Mouse (Mus musculus) cerebellum, adult 2 months (tissue): ENCODE data around the gene Ank3. TPM values are rescaled to one million over a fixed set of nuclear protein-coding genes. Genes with fewer than 3 reads are reported as not detected.

Experiments
- DNase-seq, 2 experiments: peaks; one replicate each; pipeline ENCODE4 v3.0.0; 2021
- H3K27ac ChIP-seq: fragments of 200-500 bp; 2 replicates; pipeline ENCODE4 v1.5.1; 2012; ENCODE audit warnings: low read length, control low read depth, inconsistent platforms; ENCODE audit not compliant: insufficient read depth
- H3K27me3 ChIP-seq: fragments of 200-500 bp; 2 replicates; pipeline ENCODE4 v1.6.1; 2012; ENCODE audit warnings: inconsistent platforms, mild to moderate bottlenecking, low read length, moderate library complexity; ENCODE audit not compliant: control insufficient read depth, insufficient read depth
- H3K4me1 ChIP-seq: fragments of 200-500 bp; 2 replicates; pipeline ENCODE4 v1.6.1; 2011; ENCODE audit warnings: low read length; ENCODE audit not compliant: control insufficient read depth, insufficient read depth
- H3K4me3 ChIP-seq: fragments of 200-500 bp; replicated peaks from 2 replicates; pipeline ENCODE3; 2011; ENCODE audit warnings: mild to moderate bottlenecking, low read depth, low read length, control low read depth; ENCODE audit not compliant: insufficient read depth
- CTCF ChIP-seq: fragments of 200-500 bp; IDR thresholded peaks from 2 replicates; pipeline ENCODE4 v1.5.1; 2011; ENCODE audit warnings: low read depth, mild to moderate bottlenecking, control low read depth, low read length, moderate library complexity, borderline replicate concordance; ENCODE audit not compliant: insufficient read depth
- POLR2A ChIP-seq: fragments of 200-500 bp; IDR thresholded peaks from 2 replicates; pipeline ENCODE4 v1.6.1; 2011; ENCODE audit warnings: low read length, control low read depth, borderline replicate concordance; ENCODE audit not compliant: insufficient read depth
- WGBS: fragments of 180-500 bp; shearing (Covaris S2); methylation state at CpG from one replicate; pipeline ENCODE4 v1.1.7; 2018; 5-methylcytosine and 5-hydroxymethylcytosine counted together
- polyA plus RNA-seq: library from polyadenylated mRNA; depleted of rRNA; stranded (reverse); fragments of >200 nt; gene quantifications from 2 replicates; pipeline ENCODE4 v1.2.3, GENCODE M21; 2012

The Ank3 gene
- polyA plus RNA-seq, 1 experiment, result 239 TPM

GRCm38 (mm10) chr10:69777065-69777645 lies 378.6 kb downstream of the Ank3 start:
- TF ChIP-seq CTCF (no peak), POLR2A (no peak)
- 60% methylated on average over 12 of the region's 12 CpGs for WGBS
- H3K27ac ChIP-seq, result no peak overlapping the region
- DNase-seq, result peak in 1 of 2 experiments; percentile 54
- H3K4me1 ChIP-seq, result peaks cover 13% of the 10 kb centered on the region
- H3K4me3 ChIP-seq, result no peak overlapping the region
- H3K27me3 ChIP-seq, result no peaks in the 10 kb centered on the region

- TF ChIP-seq POLR2A (no peak), CTCF (no peak)
- Histone ChIP-seq H3K27ac (no peak overlapping the region; the same call in 1 of the 2 replicates), H3K4me3 (no peak overlapping the region), H3K4me1 (peaks cover 13% of the 10 kb centered on the region), H3K27me3 (no peaks in the 10 kb centered on the region)
- 78% methylated on average over 11 of the region's 11 CpGs for WGBS
- DNase-seq, result no peak
Observed at GRCm38 (mm10) chr10:69777736-69778135, 379.2 kb downstream of the Ank3 start.

- Histone ChIP-seq H3K27ac (no peak overlapping the region), H3K4me1 (peaks cover 13% of the 10 kb centered on the region), H3K27me3 (no peaks in the 10 kb centered on the region), H3K4me3 (no peak overlapping the region)
- TF ChIP-seq POLR2A (no peak), CTCF (no peak)
- 50% methylated on average over 3 of the region's 3 CpGs for WGBS
- DNase-seq, result no peak
Observed at GRCm38 (mm10) chr10:69779246-69779645, 380.7 kb downstream of the Ank3 start.

GRCm38 (mm10) chr10:69781491-69781890 lies 382.9 kb downstream of the Ank3 start:
- Histone ChIP-seq H3K4me1 (peaks cover 19% of the 10 kb centered on the region), H3K4me3 (no peak overlapping the region), H3K27ac (no peak overlapping the region), H3K27me3 (no peaks in the 10 kb centered on the region)
- peak; percentile 75 to 78 for DNase-seq
- WGBS, result 14% methylated on average over 8 of the region's 8 CpGs
- TF ChIP-seq CTCF (peak; percentile 76), POLR2A (no peak)

GRCm38 (mm10) chr10:69785235-69785634 lies 386.7 kb downstream of the Ank3 start:
- Histone ChIP-seq H3K27me3 (no peaks in the 10 kb centered on the region), H3K4me3 (no peak overlapping the region), H3K4me1 (peaks cover 25% of the 10 kb centered on the region; the same call in 1 of the 2 replicates), H3K27ac (0 out of 2 replicates have a peak overlapping the region, but pooled peaks have one; percentile 23)
- peak in 1 of 2 experiments; percentile 41 for DNase-seq
- TF ChIP-seq POLR2A (no peak), CTCF (no peak)
- 12% methylated on average over 7 of the region's 7 CpGs for WGBS

- TF ChIP-seq CTCF (no peak), POLR2A (no peak)
- no peak for DNase-seq
- no peaks in the 10 kb centered on the region for H3K27me3 ChIP-seq
- no peak overlapping the region for H3K4me3 ChIP-seq
- H3K4me1 ChIP-seq, result peaks cover 24% of the 10 kb centered on the region; the same call in 1 of the 2 replicates
- 68% methylated on average over 8 of the region's 8 CpGs for WGBS
- H3K27ac ChIP-seq, result no peak overlapping the region
Observed at GRCm38 (mm10) chr10:69785692-69786091, 387.1 kb downstream of the Ank3 start.

- Histone ChIP-seq H3K4me1 (peaks cover 23% of the 10 kb centered on the region; the same call in 1 of the 2 replicates), H3K4me3 (no peak overlapping the region), H3K27ac (no peak overlapping the region), H3K27me3 (no peaks in the 10 kb centered on the region)
- WGBS, result 74% methylated on average over 13 of the region's 13 CpGs
- no peak for DNase-seq
- TF ChIP-seq POLR2A (no peak), CTCF (no peak)
Observed at GRCm38 (mm10) chr10:69786220-69786993, 387.8 kb downstream of the Ank3 start.
